Mouse (Mus musculus) embryonic facial prominence, embryonic 10.5 days (tissue): ENCODE results near the gene Tfcp2l1. TPM values are rescaled to one million over a fixed set of nuclear protein-coding genes. Genes with fewer than 3 reads are reported as not detected.

Experiments used
- DNase-seq: peaks from one replicate; pipeline ENCODE4 v3.0.0-alpha.2; 2017; ENCODE audit warnings: low spot score
- H3K27ac ChIP-seq: fragments of 300-500 bp; sonication (generic); replicated peaks from 2 replicates; pipeline ENCODE4 v1.5.1; 2016; ENCODE audit warnings: mild to moderate bottlenecking
- H3K27me3 ChIP-seq: fragments of 300-500 bp; sonication (generic); replicated peaks from 2 replicates; pipeline ENCODE4 v1.6.1; 2016; ENCODE audit warnings: low read depth, mild to moderate bottlenecking; ENCODE audit not compliant: poor library complexity, severe bottlenecking
- H3K36me3 ChIP-seq: fragments of 300-500 bp; sonication (generic); replicated peaks from 2 replicates; pipeline ENCODE4 v1.6.1; 2016; ENCODE audit warnings: mild to moderate bottlenecking, moderate library complexity
- H3K4me1 ChIP-seq: fragments of 300-500 bp; sonication (generic); 2 replicates; pipeline ENCODE4 v1.6.1; 2016
- H3K4me3 ChIP-seq: fragments of 300-500 bp; sonication (generic); 2 replicates; pipeline ENCODE4 v1.5.1; 2016; ENCODE audit warnings: mild to moderate bottlenecking, moderate library complexity
- H3K9me3 ChIP-seq: fragments of 300-500 bp; sonication (generic); 2 replicates; pipeline ENCODE4 v1.6.1; 2016; ENCODE audit warnings: mild to moderate bottlenecking
- WGBS: fragments of 180-500 bp; shearing (Covaris S2); methylation state at CpG from one replicate; pipeline ENCODE4 v1.1.7; 2016; 5-methylcytosine and 5-hydroxymethylcytosine counted together
- polyA plus RNA-seq: library from polyadenylated mRNA; unstranded; fragments of >200 nt; fragmentation: Nextera tagmentation; extraction: Ambion mirVana; gene quantifications from 2 replicates; pipeline ENCODE4 v1.2.1, GENCODE M21; 2016

Gene Tfcp2l1
- polyA plus RNA-seq, 1 experiment from 2014 or later, result 0.60 TPM

- WGBS, result 42% methylated on average over 2 of the region's 2 CpGs
- H3K27me3 ChIP-seq, result peaks cover 64% of the 10 kb centered on the region
Measured at GRCm38 (mm10) chr1:118625921-118626320, 1.8 kb upstream of the Tfcp2l1 start.

GRCm38 (mm10) chr1:118626452-118626851, 1.3 kb upstream of the Tfcp2l1 start:
- H3K4me3 ChIP-seq, result no peak overlapping the region
- WGBS, result 78% methylated on average over 2 of the region's 2 CpGs
- peaks cover 10% of the 10 kb centered on the region for H3K4me1 ChIP-seq
- DNase-seq, result no peak
- H3K36me3 ChIP-seq, result no peaks in the 10 kb centered on the region
- H3K9me3 ChIP-seq, result no peaks in the 10 kb centered on the region
- peaks cover 64% of the 10 kb centered on the region for H3K27me3 ChIP-seq
- H3K27ac ChIP-seq, result no peak overlapping the region

More at GRCm38 (mm10) chr1:118625921-118626320, 1.8 kb upstream of the Tfcp2l1 start:
- DNase-seq, result no peak
- Histone ChIP-seq H3K4me3 (no peak overlapping the region), H3K27ac (no peak overlapping the region), H3K9me3 (no peaks in the 10 kb centered on the region), H3K4me1 (peaks cover 10% of the 10 kb centered on the region), H3K36me3 (no peaks in the 10 kb centered on the region)

- Histone ChIP-seq H3K4me3 (no peak overlapping the region), H3K9me3 (no peaks in the 10 kb centered on the region), H3K4me1 (no peaks in the 10 kb centered on the region), H3K27me3 (peaks cover 25% of the 10 kb centered on the region), H3K27ac (no peak overlapping the region), H3K36me3 (no peaks in the 10 kb centered on the region)
- WGBS, result 89% methylated on average over 4 of the region's 4 CpGs
- no peak for DNase-seq
Measured at GRCm38 (mm10) chr1:118633415-118633980, 5.8 kb downstream of the Tfcp2l1 start.

- no peaks in the 10 kb centered on the region for H3K36me3 ChIP-seq
- 68% methylated on average over 2 of the region's 2 CpGs for WGBS
- H3K27ac ChIP-seq, result no peak overlapping the region
- H3K27me3 ChIP-seq, result no peaks in the 10 kb centered on the region
- H3K9me3 ChIP-seq, result no peaks in the 10 kb centered on the region
- H3K4me1 ChIP-seq, result no peaks in the 10 kb centered on the region
- no peak overlapping the region for H3K4me3 ChIP-seq
- DNase-seq, result no peak
Measured at GRCm38 (mm10) chr1:118642296-118642999, 14.7 kb downstream of the Tfcp2l1 start.

- no peaks in the 10 kb centered on the region for H3K9me3 ChIP-seq
- WGBS, result 71% methylated on average over 9 of the region's 9 CpGs
- H3K4me3 ChIP-seq, result no peak overlapping the region
- no peak for DNase-seq
- no peaks in the 10 kb centered on the region for H3K36me3 ChIP-seq
- peaks cover 6% of the 10 kb centered on the region; the same call in 1 of the 2 replicates for H3K4me1 ChIP-seq
- H3K27me3 ChIP-seq, result no peaks in the 10 kb centered on the region
- H3K27ac ChIP-seq, result no peak overlapping the region
Measured at GRCm38 (mm10) chr1:118643138-118643979, 15.6 kb downstream of the Tfcp2l1 start.

- Histone ChIP-seq H3K27me3 (no peaks in the 10 kb centered on the region), H3K4me1 (peaks cover 6% of the 10 kb centered on the region; the same call in 1 of the 2 replicates), H3K36me3 (no peaks in the 10 kb centered on the region), H3K9me3 (no peaks in the 10 kb centered on the region), H3K4me3 (no peak overlapping the region), H3K27ac (no peak overlapping the region)
- 56% methylated on average over 4 of the region's 4 CpGs for WGBS
- no peak for DNase-seq
Measured at GRCm38 (mm10) chr1:118645701-118646100, 18.0 kb downstream of the Tfcp2l1 start.

GRCm38 (mm10) chr1:118648015-118648414, 20.3 kb downstream of the Tfcp2l1 start:
- WGBS, result 22% methylated on average over 3 of the region's 3 CpGs
- Histone ChIP-seq H3K27me3 (no peaks in the 10 kb centered on the region), H3K4me1 (peaks cover 6% of the 10 kb centered on the region; the same call in 1 of the 2 replicates), H3K9me3 (no peaks in the 10 kb centered on the region), H3K4me3 (no peak overlapping the region), H3K27ac (no peak overlapping the region), H3K36me3 (no peaks in the 10 kb centered on the region)
- DNase-seq, result no peak

GRCm38 (mm10) chr1:118649933-118650770, 22.4 kb downstream of the Tfcp2l1 start:
- WGBS, result 82% methylated on average over 9 of the region's 9 CpGs
- Histone ChIP-seq H3K36me3 (no peaks in the 10 kb centered on the region), H3K27ac (no peak overlapping the region), H3K27me3 (no peaks in the 10 kb centered on the region), H3K4me3 (no peak overlapping the region), H3K4me1 (peaks cover 6% of the 10 kb centered on the region; the same call in 1 of the 2 replicates), H3K9me3 (no peaks in the 10 kb centered on the region)
- DNase-seq, result no peak

GRCm38 (mm10) chr1:118650771-118651080, 23.0 kb downstream of the Tfcp2l1 start:
- Histone ChIP-seq H3K27me3 (no peaks in the 10 kb centered on the region), H3K4me1 (peaks cover 6% of the 10 kb centered on the region; the same call in 1 of the 2 replicates), H3K4me3 (no peak overlapping the region), H3K9me3 (no peaks in the 10 kb centered on the region), H3K36me3 (no peaks in the 10 kb centered on the region), H3K27ac (no peak overlapping the region)
- DNase-seq, result no peak
- 73% methylated on average over 3 of the region's 3 CpGs for WGBS

GRCm38 (mm10) chr1:118658716-118659115, 31.0 kb downstream of the Tfcp2l1 start:
- DNase-seq, result no peak
- WGBS, result 78% methylated on average over 6 of the region's 6 CpGs
- H3K27me3 ChIP-seq, result no peaks in the 10 kb centered on the region

GRCm38 (mm10) chr1:118660880-118661465, 33.2 kb downstream of the Tfcp2l1 start:
- H3K4me1 ChIP-seq, result 0 out of 2 replicates have a peak, but pooled peaks cover 4% of the 10 kb centered on the region
- 83% methylated on average over 3 of the region's 3 CpGs for WGBS
- H3K36me3 ChIP-seq, result no peaks in the 10 kb centered on the region
- H3K27me3 ChIP-seq, result no peaks in the 10 kb centered on the region
- no peak for DNase-seq
- H3K4me3 ChIP-seq, result no peak overlapping the region
- H3K27ac ChIP-seq, result no peak overlapping the region
- H3K9me3 ChIP-seq, result no peaks in the 10 kb centered on the region

More at GRCm38 (mm10) chr1:118658716-118659115, 31.0 kb downstream of the Tfcp2l1 start:
- Histone ChIP-seq H3K4me3 (no peak overlapping the region), H3K4me1 (0 out of 2 replicates have a peak, but pooled peaks cover 4% of the 10 kb centered on the region), H3K36me3 (no peaks in the 10 kb centered on the region), H3K9me3 (no peaks in the 10 kb centered on the region), H3K27ac (no peak overlapping the region)

- Histone ChIP-seq H3K4me1 (peaks cover 11% of the 10 kb centered on the region), H3K9me3 (no peaks in the 10 kb centered on the region), H3K36me3 (no peaks in the 10 kb centered on the region), H3K27ac (no peak overlapping the region), H3K4me3 (no peak overlapping the region), H3K27me3 (no peaks in the 10 kb centered on the region)
- 67% methylated on average over 1 of the region's 1 CpGs for WGBS
- no peak for DNase-seq
Measured at GRCm38 (mm10) chr1:118663062-118663461, 35.3 kb downstream of the Tfcp2l1 start.
